Mouse (Mus musculus) kidney, adult 2 months (tissue): ENCODE data around the gene Dync1li2. TPM values are rescaled to one million over a fixed set of nuclear protein-coding genes. Genes with fewer than 3 reads are reported as not detected.

ENCODE experiments used
- DNase-seq: peaks from one replicate; pipeline ENCODE4 v3.0.0; 2021
- H3K27ac ChIP-seq: fragments of 200-500 bp; 2 replicates; pipeline ENCODE4 v1.5.1; 2012; ENCODE audit warnings: low read depth, low read length, control low read depth, inconsistent platforms; ENCODE audit not compliant: insufficient read depth
- H3K27me3 ChIP-seq: fragments of 200-500 bp; replicated peaks from 2 replicates; pipeline ENCODE4 v1.6.1; 2012; ENCODE audit warnings: mild to moderate bottlenecking, moderate library complexity, low read length, inconsistent platforms; ENCODE audit not compliant: control insufficient read depth, insufficient read depth
- H3K36me3 ChIP-seq: fragments of 200-500 bp; 2 replicates; pipeline ENCODE4 v1.6.1; 2012; ENCODE audit warnings: mild to moderate bottlenecking, moderate library complexity, low read length, inconsistent platforms; ENCODE audit not compliant: control insufficient read depth, insufficient read depth
- H3K4me1 ChIP-seq: fragments of 200-500 bp; 2 replicates; pipeline ENCODE4 v1.6.1; 2011; ENCODE audit warnings: low read length; ENCODE audit not compliant: control insufficient read depth, insufficient read depth
- H3K4me3 ChIP-seq: fragments of 200-500 bp; 2 replicates; pipeline ENCODE4 v1.5.1; 2011; ENCODE audit warnings: mild to moderate bottlenecking, low read depth, low read length, control low read depth; ENCODE audit not compliant: insufficient read depth
- CTCF ChIP-seq: fragments of 200-500 bp; conservative IDR thresholded peaks from 2 replicates; pipeline ENCODE4 v1.5.1; 2011; ENCODE audit warnings: low read depth, mild to moderate bottlenecking, control low read depth, low read length, moderate library complexity, mixed read lengths; ENCODE audit not compliant: insufficient read depth, insufficient read length
- POLR2A ChIP-seq: fragments of 200-500 bp; IDR thresholded peaks from one replicate; pipeline ENCODE4 v1.6.1; 2011; ENCODE audit warnings: low read depth, low read length, control low read depth
- WGBS: fragments of 180-500 bp; shearing (Covaris S2); methylation state at CpG from one replicate; pipeline ENCODE4 v1.1.7; 2018; 5-methylcytosine and 5-hydroxymethylcytosine counted together
- polyA plus RNA-seq: library from polyadenylated mRNA; depleted of rRNA; stranded (reverse); fragments of >200 nt; gene quantifications from 2 replicates; pipeline ENCODE4 v1.2.3, GENCODE M21; 2012

The Dync1li2 gene
- polyA plus RNA-seq, 1 experiment = 20.3 TPM

GRCm38 (mm10) chr8:104408328-104409110 is 34.3 kb downstream of the Dync1li2 start:
- 73% methylated on average over 7 of the region's 7 CpGs for WGBS
- peak overlapping the region; percentile 47 for H3K27ac ChIP-seq
- H3K4me1 ChIP-seq = peaks cover 4% of the 10 kb centered on the region
- H3K36me3 ChIP-seq = no peaks in the 10 kb centered on the region
- H3K27me3 ChIP-seq = no peaks in the 10 kb centered on the region
- TF ChIP-seq POLR2A (no peak), CTCF (no peak)
- no peak overlapping the region for H3K4me3 ChIP-seq
- DNase-seq = peak; percentile 25

GRCm38 (mm10) chr8:104406340-104407128 is 36.3 kb downstream of the Dync1li2 start:
- H3K27ac ChIP-seq = no peak overlapping the region
- WGBS = 76% methylated on average over 6 of the region's 6 CpGs
- no peak overlapping the region for H3K4me3 ChIP-seq
- H3K36me3 ChIP-seq = no peaks in the 10 kb centered on the region
- TF ChIP-seq POLR2A = no peak
- TF ChIP-seq CTCF = no peak
- H3K4me1 ChIP-seq = peaks cover 4% of the 10 kb centered on the region
- no peak for DNase-seq
- no peaks in the 10 kb centered on the region for H3K27me3 ChIP-seq

DNA sequence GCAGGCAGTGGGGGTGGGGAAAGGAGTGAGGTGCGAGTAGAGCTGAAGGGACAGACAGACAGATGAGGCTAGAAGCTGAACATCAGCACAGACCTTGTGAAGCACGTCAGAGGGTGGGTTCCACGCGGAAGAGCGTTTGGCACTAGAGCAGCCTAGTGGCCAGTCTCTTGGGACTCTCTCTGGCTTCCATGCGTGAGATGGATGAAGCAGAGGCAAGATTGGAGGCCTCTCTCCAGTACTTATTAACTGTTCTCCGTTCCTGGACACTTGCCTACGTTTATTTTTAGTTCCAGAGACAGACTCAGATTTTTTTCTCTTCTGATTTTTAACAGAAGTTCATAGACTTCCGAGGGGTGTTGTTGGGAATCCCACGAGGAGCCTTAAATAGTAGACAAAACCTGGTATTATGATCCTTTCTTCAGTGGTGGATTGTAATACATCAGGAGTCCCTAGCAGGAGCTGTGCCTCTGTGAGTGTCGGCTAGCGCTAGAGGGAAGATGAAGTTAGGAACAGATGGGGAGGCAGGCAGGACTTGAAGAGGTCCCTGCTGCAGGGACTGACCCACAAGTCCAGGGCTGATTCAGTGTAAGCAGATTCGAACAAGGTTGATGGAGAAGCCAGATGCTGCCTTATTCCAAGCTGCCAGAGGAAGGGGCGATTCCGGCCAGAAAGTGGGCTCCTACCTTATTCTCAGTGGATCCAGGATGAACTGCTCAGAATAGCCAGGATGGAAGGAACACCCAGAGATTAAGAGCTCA is 37.2 kb downstream of the Dync1li2 start:
- Histone ChIP-seq H3K4me3 (no peak overlapping the region), H3K27ac (peak overlapping the region; percentile 47; the same call in 1 of the 2 replicates), H3K4me1 (peaks cover 4% of the 10 kb centered on the region), H3K36me3 (no peaks in the 10 kb centered on the region), H3K27me3 (no peaks in the 10 kb centered on the region)
- DNase-seq = peak; percentile 76
- TF ChIP-seq CTCF = no peak
- no peak for TF ChIP-seq POLR2A
- WGBS = 42% methylated on average over 15 of the region's 15 CpGs

DNA sequence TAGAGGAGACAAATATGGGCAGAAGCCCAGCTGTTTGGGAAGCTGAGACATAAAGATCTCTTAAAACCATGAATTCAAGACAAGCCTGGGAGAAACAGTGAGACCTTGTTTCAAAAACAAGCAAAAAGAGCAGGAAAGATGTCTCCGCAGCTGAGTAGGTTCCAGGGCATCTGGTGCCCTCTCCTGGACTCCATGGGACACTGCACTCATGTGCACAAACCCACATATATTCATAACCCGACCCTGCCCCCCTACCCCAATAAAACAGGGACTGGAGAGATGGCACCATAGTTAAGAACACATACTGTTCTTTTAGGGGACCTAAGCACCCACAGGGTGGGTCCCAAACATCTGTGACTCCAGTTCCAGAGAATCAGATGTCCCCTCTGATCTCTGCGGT is 39.3 kb downstream of the Dync1li2 start:
- 75% methylated on average over 3 of the region's 3 CpGs for WGBS
- Histone ChIP-seq H3K4me1 (peaks cover 4% of the 10 kb centered on the region), H3K27me3 (no peaks in the 10 kb centered on the region), H3K4me3 (no peak overlapping the region), H3K27ac (no peak overlapping the region), H3K36me3 (no peaks in the 10 kb centered on the region)
- DNase-seq = peak; percentile 43
- TF ChIP-seq CTCF (peak; percentile 87), POLR2A (no peak)

GRCm38 (mm10) chr8:104395703-104396357 is 47.0 kb downstream of the Dync1li2 start, which contains the start of gene Cmtm4:
Cmtm4 (minus strand) TSS chr8:104395807.
- H3K36me3 ChIP-seq = no peaks in the 10 kb centered on the region
- 4% methylated on average over 45 of the region's 54 CpGs for WGBS
- H3K27ac ChIP-seq = peak within 1 kb of the TSS; percentile 77
- peak; percentile 70 for DNase-seq
- H3K4me3 ChIP-seq = peak within 1 kb of the TSS; percentile 77
- H3K4me1 ChIP-seq = 0 out of 2 replicates have a peak, but pooled peaks cover 3% of the 10 kb centered on the region
- TF ChIP-seq POLR2A = no peak
- no peak for TF ChIP-seq CTCF
- H3K27me3 ChIP-seq = no peaks in the 10 kb centered on the region

GRCm38 (mm10) chr8:104394801-104395702 is 47.8 kb downstream of the Dync1li2 start:
- Histone ChIP-seq H3K27me3 (no peaks in the 10 kb centered on the region), H3K36me3 (no peaks in the 10 kb centered on the region), H3K27ac (peak overlapping the region; percentile 77), H3K4me1 (peaks cover 7% of the 10 kb centered on the region; the same call in 1 of the 2 replicates), H3K4me3 (peak overlapping the region; percentile 77)
- TF ChIP-seq CTCF (no peak), POLR2A (no peak)
- peak; percentile 72 for DNase-seq
- WGBS = under 1% methylated on average over 82 of the region's 82 CpGs
